Mouse (Mus musculus): ENCODE results near the gene Lce1f. TPM values are rescaled to one million over a fixed set of nuclear protein-coding genes. Genes with fewer than 3 reads are reported as not detected.
"Not testable (repeated sequence)": the region's sequence is repeated elsewhere in the genome, so short reads cannot be mapped to it uniquely, and the experiment has no call there.

The Lce1f gene
- total RNA-seq (2021): not detected
- long read RNA-seq, experiment 1: 0 reads
- long read RNA-seq, experiment 2: 0 reads

DNA sequence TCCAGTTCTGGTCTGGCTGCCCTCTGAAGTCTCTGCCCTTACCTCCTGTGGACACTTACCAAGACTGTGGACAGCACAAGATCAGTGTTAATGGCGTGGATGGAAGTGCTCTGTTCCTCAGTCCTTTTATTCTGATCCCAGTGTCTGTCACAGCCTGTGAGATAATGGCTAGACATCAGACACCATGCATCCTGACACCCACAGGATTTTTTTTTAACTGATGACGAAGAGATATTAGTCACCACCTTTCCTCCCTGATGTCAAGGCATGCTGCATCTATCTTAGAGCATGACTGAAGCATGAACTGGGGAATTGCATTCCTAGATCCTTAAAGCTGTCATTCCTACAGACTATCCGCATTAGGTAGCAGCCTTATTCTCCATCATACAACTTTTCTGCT lies at the start of gene Lce1f:
Lce1f (minus strand) TSS at position 101 of the 400 bp plus-strand sequence.
- no peak within 1 kb of the TSS for H3K4me3 ChIP-seq
- no peak within 1 kb of the TSS for H3K27ac ChIP-seq
- no peak for DNase-seq (ENCODE audit: low spot score in 2 of 2)
- TF ChIP-seq CTCF (conservative IDR thresholded peaks at IDR 0.05): no peak

- Histone ChIP-seq H3K4me3 (no peak within 1 kb of the TSS), H3K27ac (no peak within 1 kb of the TSS)
- TF ChIP-seq CTCF (conservative IDR thresholded peaks at IDR 0.05): no peak
- DNase-seq (ENCODE audit: low spot score in 2 of 2): no peak
Observed at GRCm38 (mm10) chr3:92764965-92765364, 44.8 kb upstream of the Lce1f start, which contains the start of gene Lce1h. Lce1h (minus strand) TSS chr3:92765065.

GRCm38 (mm10) chr3:92753197-92753596 lies 33.0 kb upstream of the Lce1f start:
- peak; percentile 54 for TF ChIP-seq CTCF (conservative IDR thresholded peaks at IDR 0.05)
- H3K27ac ChIP-seq: no peak overlapping the region
- no peak overlapping the region for H3K4me3 ChIP-seq
- DNase-seq (ENCODE audit: low spot score in 2 of 2): no peak

DNA sequence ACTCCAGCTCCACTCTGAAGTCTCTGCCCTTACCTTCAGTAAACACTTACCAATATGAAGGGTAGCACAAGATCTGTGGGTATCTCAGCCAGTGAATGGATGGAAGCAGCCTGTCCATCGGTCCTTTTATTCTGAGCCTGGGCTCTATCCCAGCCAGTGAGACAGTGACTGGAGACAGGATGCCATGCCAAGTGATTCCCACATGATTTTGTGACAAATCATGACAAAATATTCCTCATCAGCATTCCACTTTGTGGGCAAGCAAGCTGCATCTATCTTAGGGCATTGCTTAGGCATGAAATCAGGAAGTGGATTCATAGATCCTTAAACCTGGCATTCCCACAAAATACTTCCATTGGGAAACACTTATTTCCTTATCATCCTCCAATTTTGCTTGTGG lies 32.1 kb upstream of the Lce1f start, which contains the start of gene Lce1g:
Lce1g (minus strand) TSS at position 101 of the 400 bp plus-strand sequence.
- no peak for DNase-seq (ENCODE audit: low spot score in 2 of 2)
- H3K4me3 ChIP-seq: no peak within 1 kb of the TSS
- H3K27ac ChIP-seq: no peak within 1 kb of the TSS
- no peak for TF ChIP-seq CTCF (conservative IDR thresholded peaks at IDR 0.05)

DNA sequence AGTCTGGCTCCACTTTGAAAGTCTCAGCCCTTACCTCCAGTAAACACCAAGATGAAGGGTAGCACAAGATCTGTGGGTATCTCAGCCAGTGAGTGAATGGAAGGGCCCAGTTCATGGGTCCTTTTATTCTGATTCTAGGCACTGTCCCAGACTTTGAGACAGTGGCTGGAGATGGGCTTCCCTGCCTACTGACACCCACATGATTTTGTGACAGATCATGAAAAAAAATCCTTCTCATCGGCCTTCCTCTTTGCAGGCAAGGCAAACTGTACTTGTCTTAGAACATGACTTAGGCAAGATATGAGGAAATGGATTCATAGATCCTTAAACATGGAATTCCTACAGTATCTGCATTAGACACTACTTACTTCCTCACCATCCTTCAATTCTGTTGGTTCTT lies 18.8 kb upstream of the Lce1f start, which contains the start of gene Gm38119:
Gm38119 (minus strand) TSS at position 101 of the 400 bp plus-strand sequence.
- no peak for TF ChIP-seq CTCF (conservative IDR thresholded peaks at IDR 0.05)
- Histone ChIP-seq H3K4me3 (no peak within 1 kb of the TSS), H3K27ac (no peak within 1 kb of the TSS)
- DNase-seq (ENCODE audit: low spot score in 2 of 2): no peak

DNA sequence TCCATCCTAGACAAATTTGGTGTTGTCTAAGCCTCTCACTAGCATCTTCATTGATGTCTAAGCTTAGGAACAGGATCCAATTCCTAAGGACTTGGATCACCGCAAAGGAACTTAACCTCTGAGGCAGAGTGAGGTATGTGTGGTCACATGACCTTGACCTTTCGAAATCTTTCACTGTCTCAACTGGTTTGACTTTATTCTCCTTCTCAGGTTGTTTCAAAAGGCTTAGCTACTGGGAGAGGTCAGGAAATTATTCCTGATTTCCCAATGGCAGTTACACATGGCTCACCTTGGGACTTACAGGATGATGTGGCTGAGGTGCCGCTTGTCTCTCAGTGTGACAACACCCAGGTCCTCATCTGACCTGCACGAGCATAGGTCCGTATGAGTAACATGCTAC lies 2.5 kb upstream of the Lce1f start:
- no peak for DNase-seq (ENCODE audit: low spot score in 2 of 2)
- no peak for TF ChIP-seq CTCF (conservative IDR thresholded peaks at IDR 0.05)
- Histone ChIP-seq H3K4me3 (no peak overlapping the region), H3K27ac (no peak overlapping the region)

GRCm38 (mm10) chr3:92715122-92715521 lies 5.0 kb downstream of the Lce1f start:
- no peak overlapping the region for H3K4me3 ChIP-seq
- TF ChIP-seq CTCF (conservative IDR thresholded peaks at IDR 0.05): peak; percentile 28; the same call in 1 of the 2 replicates
- DNase-seq (ENCODE audit: low spot score in 2 of 2): no peak

DNA sequence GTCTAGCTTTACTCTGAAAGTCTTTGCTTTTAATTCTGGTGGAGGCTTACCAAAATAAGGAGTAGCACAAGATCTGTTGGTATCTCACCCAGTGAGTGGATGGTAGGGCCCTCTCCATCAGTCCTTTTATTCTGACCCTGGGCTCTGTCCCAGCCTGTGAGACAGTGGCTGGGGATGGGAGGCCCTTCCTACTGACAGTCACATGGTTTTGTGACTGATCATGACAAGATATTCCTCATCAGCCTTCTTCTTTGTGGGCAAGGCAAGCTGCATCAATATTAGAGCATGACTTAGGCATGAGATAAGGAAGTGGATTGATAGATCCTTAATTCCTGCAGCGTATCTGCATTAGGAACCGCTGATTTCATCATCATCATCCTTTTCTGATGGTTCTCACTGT lies 11.2 kb downstream of the Lce1f start, which contains the start of gene Lce1e:
Lce1e (minus strand) TSS at position 101 of the 400 bp plus-strand sequence.
- TF ChIP-seq CTCF (conservative IDR thresholded peaks at IDR 0.05): no peak
- no peak within 1 kb of the TSS for H3K27ac ChIP-seq
- no peak within 1 kb of the TSS for H3K4me3 ChIP-seq
- no peak for DNase-seq (ENCODE audit: low spot score in 2 of 2)

More at GRCm38 (mm10) chr3:92715122-92715521, 5.0 kb downstream of the Lce1f start:
- no peak overlapping the region for H3K27ac ChIP-seq

- H3K27ac ChIP-seq: no peak overlapping the region
- DNase-seq (ENCODE audit: low spot score in 2 of 2): no peak
- TF ChIP-seq CTCF (conservative IDR thresholded peaks at IDR 0.05): no peak
Observed at GRCm38 (mm10) chr3:92694613-92695012, 25.5 kb downstream of the Lce1f start.

DNA sequence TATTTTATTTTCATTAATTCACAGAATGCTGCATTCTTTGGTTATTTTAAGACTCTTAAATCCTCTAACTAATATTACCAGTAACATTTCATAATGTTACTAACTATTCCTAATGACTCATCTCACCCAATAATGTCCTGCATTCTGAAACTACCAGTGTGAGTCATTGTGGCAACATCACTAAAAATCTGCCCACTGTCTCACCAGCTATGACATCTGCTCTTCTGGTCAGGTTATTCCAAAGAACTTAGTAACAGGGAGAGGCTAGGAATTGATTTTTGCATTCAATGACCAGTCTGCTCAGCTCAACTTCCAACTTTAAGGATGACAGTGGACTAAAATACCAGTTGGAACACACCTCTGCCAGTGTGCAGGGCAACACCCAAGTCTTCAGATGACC lies 28.5 kb downstream of the Lce1f start:
- Histone ChIP-seq H3K4me3 (no peak overlapping the region), H3K27ac (no peak overlapping the region)
- no peak for DNase-seq (ENCODE audit: low spot score in 2 of 2)
- TF ChIP-seq CTCF (conservative IDR thresholded peaks at IDR 0.05): no peak

More at GRCm38 (mm10) chr3:92694613-92695012, 25.5 kb downstream of the Lce1f start:
- no peak overlapping the region for H3K4me3 ChIP-seq

- not testable (repeated sequence) for DNase-seq (ENCODE audit: low spot score in 2 of 2); H3K27ac ChIP-seq; H3K4me3 ChIP-seq
Observed at GRCm38 (mm10) chr3:92689154-92689553, 31.0 kb downstream of the Lce1f start.

- TF ChIP-seq CTCF (conservative IDR thresholded peaks at IDR 0.05): no peak
- H3K27ac ChIP-seq: no peak within 1 kb of the TSS
- no peak within 1 kb of the TSS for H3K4me3 ChIP-seq
- no peak for DNase-seq (ENCODE audit: low spot score in 2 of 2)
Observed at GRCm38 (mm10) chr3:92687110-92687509, 33.0 kb downstream of the Lce1f start, which contains the start of gene Lce1d. Lce1d (minus strand) TSS chr3:92687210.

DNA sequence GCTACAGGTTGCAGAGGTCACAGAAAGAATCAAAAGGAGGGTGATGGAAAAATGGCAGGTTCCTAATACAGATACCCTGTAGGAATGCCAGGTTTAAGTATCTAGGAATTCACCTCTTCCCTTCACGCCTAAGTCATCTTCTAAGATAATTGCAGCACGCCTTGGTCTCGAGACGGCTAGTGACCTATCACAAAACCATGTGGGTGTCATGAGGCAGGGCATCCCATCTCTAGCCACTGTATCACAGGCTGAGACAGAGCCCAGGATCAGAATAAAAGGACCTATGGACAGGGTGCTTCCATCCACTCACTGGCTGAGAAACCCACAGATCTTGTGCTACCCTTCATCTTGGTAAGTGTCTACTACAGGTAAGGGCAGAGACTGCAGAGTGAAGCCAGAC lies 41.2 kb downstream of the Lce1f start, which contains the start of gene Lce1c:
Lce1c (plus strand) TSS at position 301 of the 400 bp plus-strand sequence.
- no peak for TF ChIP-seq CTCF (conservative IDR thresholded peaks at IDR 0.05)
- no peak within 1 kb of the TSS for H3K27ac ChIP-seq
- H3K4me3 ChIP-seq: no peak within 1 kb of the TSS
- no peak for DNase-seq (ENCODE audit: low spot score in 2 of 2)

GRCm38 (mm10) chr3:92670215-92670614 lies 49.9 kb downstream of the Lce1f start, which contains the start of gene Lce1a2:
Lce1a2 (minus strand) TSS chr3:92670315.
- H3K27ac ChIP-seq: no peak within 1 kb of the TSS
- TF ChIP-seq CTCF (conservative IDR thresholded peaks at IDR 0.05): no peak
- DNase-seq (ENCODE audit: low spot score in 2 of 2): no peak
- H3K4me3 ChIP-seq: no peak within 1 kb of the TSS

Other genes starting within 250 kb of the Lce1f start
- not detected for gene Sprr1a, start 234.5 kb downstream of the Lce1f start, total RNA-seq (2021)
- gene Sprr4, start 219.9 kb downstream of the Lce1f start, total RNA-seq (2021): not detected
- gene 2310046K23Rik, start 185.8 kb downstream of the Lce1f start, total RNA-seq (2021): not detected
- not detected for gene Ivl, start 146.6 kb downstream of the Lce1f start, total RNA-seq (2021)
- gene Smcp, start 131.4 kb downstream of the Lce1f start, total RNA-seq (2021): not detected
- not detected for gene 2210017I01Rik, start 112.9 kb downstream of the Lce1f start, total RNA-seq (2021)
- gene Lce6a, start 98.7 kb downstream of the Lce1f start, total RNA-seq (2021): not detected
- gene Lce1a1, start 72.0 kb downstream of the Lce1f start, total RNA-seq (2021): not detected
- not detected for gene Lce1b, start 63.4 kb downstream of the Lce1f start, total RNA-seq (2021)
- gene Lce1a2, start 50.0 kb downstream of the Lce1f start, total RNA-seq (2021): not detected
- gene Lce1c, start 41.1 kb downstream of the Lce1f start, total RNA-seq (2021): not detected
- gene Lce1d, start 33.1 kb downstream of the Lce1f start, total RNA-seq (2021): not detected
- not detected for gene Lce1e, start 11.3 kb downstream of the Lce1f start, total RNA-seq (2021)
- not detected for gene Gm38119, start 18.7 kb upstream of the Lce1f start, total RNA-seq (2021)
- gene Lce1g, start 32.0 kb upstream of the Lce1f start, total RNA-seq (2021): not detected
- gene Lce1h, start 44.7 kb upstream of the Lce1f start, total RNA-seq (2021): not detected
- not detected for gene Lce1i, start 58.5 kb upstream of the Lce1f start, total RNA-seq (2021)
- not detected for gene Lce1j, start 70.2 kb upstream of the Lce1f start, total RNA-seq (2021)
- gene Lce1k, start 87.5 kb upstream of the Lce1f start, total RNA-seq (2021): not detected
- not detected for gene Kprp, start 106.9 kb upstream of the Lce1f start, total RNA-seq (2021)
- not detected for gene Lce1l, start 130.9 kb upstream of the Lce1f start, total RNA-seq (2021)
- gene 2310050C09Rik, start 149.9 kb upstream of the Lce1f start, total RNA-seq (2021): not detected
- not detected for gene Lce3a, start 205.9 kb upstream of the Lce1f start, total RNA-seq (2021)
- gene Lce3b, start 212.6 kb upstream of the Lce1f start, total RNA-seq (2021): not detected
- gene Lce3c, start 224.1 kb upstream of the Lce1f start, total RNA-seq (2021): not detected
- gene Lce3d, start 237.0 kb upstream of the Lce1f start, total RNA-seq (2021): not detected
- gene Lce3e, start 246.7 kb upstream of the Lce1f start, total RNA-seq (2021): not detected